Mouse (Mus musculus): ENCODE results near the gene Asic2. TPM values are rescaled to one million over a fixed set of nuclear protein-coding genes. Genes with fewer than 3 reads are reported as not detected.

The Asic2 gene
- total RNA-seq, 2 experiments from 2014 or later = 54.3 to 55.8 TPM

GRCm38 (mm10) chr11:81512434-81512833 is 455.8 kb downstream of the Asic2 start:
- peak; percentile 76 to 77 for DNase-seq

GRCm38 (mm10) chr11:81511401-81511800 is 456.9 kb downstream of the Asic2 start:
- no peak for DNase-seq

- DNase-seq = no peak
Measured at GRCm38 (mm10) chr11:81508385-81509233, 459.6 kb downstream of the Asic2 start.

- DNase-seq = no peak
Measured at GRCm38 (mm10) chr11:81504791-81505430, 463.3 kb downstream of the Asic2 start.

GRCm38 (mm10) chr11:81501473-81502246 is 466.6 kb downstream of the Asic2 start:
- no peak for DNase-seq

GRCm38 (mm10) chr11:81498990-81499389 is 469.3 kb downstream of the Asic2 start:
- DNase-seq = no peak

GRCm38 (mm10) chr11:81497652-81498391 is 470.4 kb downstream of the Asic2 start:
- no peak for DNase-seq

GRCm38 (mm10) chr11:81496446-81496845 is 471.8 kb downstream of the Asic2 start:
- DNase-seq = no peak

GRCm38 (mm10) chr11:81492351-81492750 is 475.9 kb downstream of the Asic2 start:
- DNase-seq = no peak

- DNase-seq = no peak
Measured at GRCm38 (mm10) chr11:81489144-81489735, 479.0 kb downstream of the Asic2 start.

GRCm38 (mm10) chr11:81488681-81489080 is 479.6 kb downstream of the Asic2 start:
- no peak for DNase-seq

GRCm38 (mm10) chr11:81486265-81486940 is 481.9 kb downstream of the Asic2 start:
- DNase-seq = peak; percentile 65 to 83

- no peak for DNase-seq
Measured at GRCm38 (mm10) chr11:81481198-81481597, 487.1 kb downstream of the Asic2 start.

GRCm38 (mm10) chr11:81476231-81476630 is 492.0 kb downstream of the Asic2 start:
- no peak for DNase-seq

- DNase-seq = no peak
Measured at GRCm38 (mm10) chr11:81474121-81474520, 494.1 kb downstream of the Asic2 start.

- peak in 1 of 2 experiments; percentile 16 for DNase-seq
Measured at GRCm38 (mm10) chr11:81462199-81462598, 506.1 kb downstream of the Asic2 start.

- no peak for DNase-seq
Measured at GRCm38 (mm10) chr11:81461748-81462147, 506.5 kb downstream of the Asic2 start.

- no peak for DNase-seq
Measured at GRCm38 (mm10) chr11:81454921-81455320, 513.3 kb downstream of the Asic2 start.

- no peak for DNase-seq
Measured at GRCm38 (mm10) chr11:81454111-81454510, 514.1 kb downstream of the Asic2 start.

GRCm38 (mm10) chr11:81449271-81449705 is 519.0 kb downstream of the Asic2 start:
- DNase-seq = no peak

GRCm38 (mm10) chr11:81446347-81446746 is 521.9 kb downstream of the Asic2 start:
- no peak for DNase-seq

Data from layer of hippocampus, postnatal 36 days (tissue).